Mouse (Mus musculus) gonadal fat pad, adult 2 months (tissue): ENCODE data around the gene Relb. TPM values are rescaled to one million over a fixed set of nuclear protein-coding genes. Genes with fewer than 3 reads are reported as not detected.
A peak's percentile ranks its signal among the peaks of the same experiment; 100 is the strongest.

Source experiments
- DNase-seq: peaks from one replicate; pipeline ENCODE4 v3.0.0-alpha.2; 2012; ENCODE audit warnings: low read depth
- polyA plus RNA-seq: library from polyadenylated mRNA; depleted of rRNA; stranded (reverse); fragments of >200 nt; gene quantifications from 2 replicates; pipeline ENCODE4 v1.2.3, GENCODE M21; 2012; rRNA removed

The Relb gene
- polyA plus RNA-seq, result 21.9 and 23.9 TPM in 2 replicates

DNA sequence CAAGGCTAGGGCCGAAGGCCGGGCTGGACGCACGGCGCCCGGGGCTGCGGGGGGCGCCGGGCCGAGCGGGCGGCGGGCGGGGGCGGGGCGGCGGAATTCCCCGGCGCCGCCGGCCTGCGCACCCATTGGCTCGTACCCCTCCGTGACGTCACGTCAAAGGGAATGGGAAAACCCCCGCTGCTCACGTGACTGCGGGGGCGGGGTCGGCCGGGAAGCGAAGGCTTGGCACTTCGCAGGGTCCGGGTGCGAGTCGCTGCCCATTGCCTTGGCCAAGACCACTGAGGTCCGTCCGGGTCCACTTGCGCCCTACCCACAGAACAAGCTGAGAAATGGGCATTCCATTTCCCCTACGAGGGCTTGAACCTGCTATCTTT lies at the start of gene Relb:
Gene Relb, minus strand, starts transcription at position 78 of the 374 bp plus-strand sequence.
- no peak for DNase-seq

DNA sequence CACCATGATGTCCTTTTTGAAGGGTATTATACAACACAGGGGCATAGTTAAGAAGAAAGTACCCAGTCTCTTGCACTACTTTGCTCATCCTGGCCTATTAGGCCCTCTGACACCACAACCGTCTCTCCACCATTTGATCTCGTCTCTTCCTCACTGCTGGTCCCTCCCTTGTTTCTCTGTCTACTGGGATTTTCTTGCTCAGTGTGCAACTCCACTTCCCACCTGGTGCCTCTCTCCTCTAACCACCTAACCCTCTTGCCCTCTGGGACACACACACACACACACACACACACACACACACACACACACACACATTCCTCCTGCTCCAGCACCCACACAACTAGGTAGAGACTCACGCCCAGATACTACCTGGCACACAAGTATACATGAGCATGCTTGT lies 49.7 kb upstream of the Relb start:
- no peak for DNase-seq

DNA sequence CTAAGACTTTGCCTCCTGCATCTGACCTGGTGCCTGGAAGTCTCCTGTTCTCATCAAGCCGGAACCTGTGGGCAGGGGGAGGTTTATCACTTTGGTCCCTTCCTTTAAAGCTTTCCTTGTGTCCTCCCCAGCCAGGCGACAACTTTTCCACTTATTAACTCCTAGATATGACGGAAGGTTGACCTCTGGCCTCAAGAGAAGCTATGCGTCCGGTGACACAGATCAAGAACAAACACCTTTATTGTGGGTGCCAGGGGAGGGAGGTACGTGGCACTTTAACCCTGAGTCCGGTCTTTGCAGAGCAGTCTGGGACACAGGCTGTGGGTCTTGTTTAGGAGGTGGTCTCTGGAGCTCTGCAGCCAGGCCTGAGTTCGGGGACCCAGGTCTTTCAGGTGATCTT lies 48.6 kb upstream of the Relb start, which contains the start of gene Apoc2:
Gene Apoc2, minus strand, starts transcription at position 70 of the 400 bp plus-strand sequence.
- no peak for DNase-seq

DNA sequence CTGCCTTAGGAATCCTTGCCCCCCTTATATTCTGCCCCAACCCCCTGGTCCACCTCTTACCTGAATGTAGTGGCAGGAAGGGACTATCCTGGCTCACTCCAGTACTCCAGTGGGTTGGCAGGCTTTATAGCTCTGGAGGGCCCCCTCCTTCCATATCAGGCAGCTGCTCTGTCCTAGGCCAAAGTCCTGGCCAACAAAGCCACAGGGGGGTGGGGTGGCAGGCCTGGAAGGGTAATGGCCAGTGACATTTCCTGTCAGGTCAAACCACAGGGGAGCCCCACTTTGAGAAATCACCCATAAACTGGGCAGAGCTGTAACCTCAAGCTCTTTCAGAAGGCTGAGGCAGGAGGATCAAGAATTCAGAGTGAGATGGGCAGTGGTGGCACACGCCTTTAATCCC lies 47.4 kb upstream of the Relb start:
- DNase-seq, result no peak

DNA sequence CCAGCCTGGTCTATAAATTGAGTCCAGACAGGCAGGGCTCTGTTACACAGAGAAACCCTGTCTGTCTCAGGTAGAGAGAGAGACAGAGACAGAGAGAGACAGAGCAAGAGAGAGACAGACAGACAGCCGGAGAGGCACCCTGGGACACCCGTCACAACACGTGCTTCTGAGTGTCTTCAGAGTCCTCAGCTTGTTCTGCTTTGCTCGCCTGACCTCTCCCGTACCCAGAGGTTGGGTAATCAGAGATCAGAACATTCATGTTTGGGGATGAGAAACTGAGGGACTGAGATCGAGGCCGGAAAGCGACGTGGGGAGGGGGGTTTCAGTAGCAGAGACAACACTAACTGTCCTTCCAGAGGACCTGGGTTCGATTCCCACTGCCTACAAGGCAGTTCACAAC lies 46.6 kb upstream of the Relb start:
- no peak for DNase-seq

DNA sequence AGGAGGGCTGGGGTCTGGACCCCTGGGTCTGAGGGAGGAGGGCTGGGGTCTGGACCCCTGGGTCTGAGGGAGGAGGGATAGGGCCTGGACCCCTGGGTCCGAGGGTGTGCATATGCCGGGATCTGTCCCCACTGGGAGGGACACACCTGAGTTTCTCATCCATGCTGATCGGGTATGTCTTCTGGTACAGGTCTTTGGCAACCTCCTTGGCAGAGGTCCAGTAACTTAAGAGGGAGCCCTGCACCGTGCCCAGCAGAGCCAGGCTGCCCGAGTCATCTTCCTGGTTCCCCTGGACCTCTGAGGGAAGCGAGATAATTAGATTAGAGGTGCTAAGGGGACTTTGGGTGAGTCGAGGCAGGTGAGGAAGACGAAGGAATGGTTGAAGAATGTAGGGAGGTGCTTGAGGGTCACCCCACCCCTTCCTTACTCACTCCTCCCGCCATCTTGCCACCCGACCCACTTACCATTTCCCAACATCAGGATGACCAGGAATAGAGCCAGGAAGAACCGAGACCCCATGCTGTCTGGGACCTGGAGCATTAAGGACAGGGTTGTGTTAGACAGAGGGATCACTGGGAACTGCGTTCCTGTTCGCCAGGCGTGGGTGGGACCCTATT lies 44.0 kb upstream of the Relb start:
- DNase-seq, result no peak

DNA sequence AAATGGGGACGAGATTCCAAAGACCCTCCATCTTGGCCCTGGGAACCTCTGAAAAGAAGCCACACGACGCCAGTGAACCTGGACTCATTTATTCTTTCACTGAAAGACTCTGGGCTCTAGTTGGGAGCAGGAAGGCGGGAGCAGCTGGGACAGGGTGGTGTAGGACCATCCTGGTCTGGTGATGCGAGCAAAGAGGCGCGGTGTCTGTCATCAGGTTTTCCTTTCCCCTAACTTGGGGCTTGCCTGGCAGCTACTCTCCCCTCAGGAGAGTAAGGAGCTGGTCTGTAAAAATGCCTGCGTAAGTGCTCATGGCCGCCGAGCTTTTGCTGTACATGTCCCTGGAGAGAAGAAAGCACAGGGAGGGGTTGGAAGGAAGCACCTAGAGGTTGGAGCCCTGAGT lies 42.3 kb upstream of the Relb start:
- DNase-seq, result no peak

DNA sequence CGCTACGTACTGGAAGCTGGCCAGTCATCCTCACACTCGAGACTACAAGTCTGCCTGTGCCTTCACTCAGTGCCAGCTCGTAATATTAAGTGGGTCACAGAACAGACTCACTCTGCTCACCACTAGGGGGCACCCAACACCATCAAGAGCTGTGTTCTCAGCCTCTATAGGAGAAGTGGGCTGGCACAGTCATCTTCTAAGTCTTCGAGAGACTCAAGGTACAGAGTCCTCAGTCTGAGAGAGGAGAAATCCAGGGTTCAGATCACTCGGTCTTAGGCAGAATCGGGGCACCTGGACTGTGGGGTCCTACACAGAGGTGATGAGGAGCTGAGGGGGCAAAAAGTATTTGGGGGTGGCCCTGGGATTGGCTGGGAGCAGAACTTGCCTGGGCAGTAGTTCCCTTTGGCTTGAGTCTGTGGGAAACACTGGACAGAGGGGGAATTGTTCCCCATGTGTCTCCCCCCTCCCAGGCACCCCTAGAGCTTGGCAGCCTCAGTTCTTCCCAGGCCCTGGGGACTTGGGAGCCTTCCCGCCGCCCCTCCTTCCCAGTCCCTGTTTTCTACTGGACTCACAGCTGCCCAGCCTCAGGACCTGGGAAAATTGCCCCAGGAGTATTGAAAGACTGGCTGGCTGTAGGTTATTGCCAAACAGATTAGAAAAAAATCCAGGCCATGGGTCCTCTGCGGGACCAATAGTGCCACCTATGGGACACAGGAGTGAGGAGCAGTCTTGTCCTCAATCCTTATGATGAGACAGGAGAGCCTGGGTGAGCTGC lies 39.9 kb upstream of the Relb start:
- no peak for DNase-seq

DNA sequence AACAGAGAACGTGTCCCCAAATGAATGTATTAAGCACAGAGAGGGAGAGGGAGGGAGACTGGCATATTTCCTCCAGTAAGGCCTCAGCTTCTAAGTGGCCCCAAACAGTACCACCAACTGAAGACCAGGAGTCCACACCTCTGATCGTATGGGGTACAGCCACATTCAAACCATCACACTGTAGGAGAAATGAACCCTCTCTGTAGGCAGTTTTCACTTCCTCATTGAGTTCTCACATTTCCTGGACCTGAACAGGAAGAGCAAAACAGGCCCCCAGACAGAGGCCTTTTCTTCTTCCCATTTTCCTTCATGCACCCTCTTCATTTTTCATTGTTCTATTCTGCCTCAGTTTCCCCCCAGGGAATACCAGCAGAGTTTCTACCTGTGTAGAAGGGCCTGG lies 38.2 kb upstream of the Relb start:
- DNase-seq, result no peak

DNA sequence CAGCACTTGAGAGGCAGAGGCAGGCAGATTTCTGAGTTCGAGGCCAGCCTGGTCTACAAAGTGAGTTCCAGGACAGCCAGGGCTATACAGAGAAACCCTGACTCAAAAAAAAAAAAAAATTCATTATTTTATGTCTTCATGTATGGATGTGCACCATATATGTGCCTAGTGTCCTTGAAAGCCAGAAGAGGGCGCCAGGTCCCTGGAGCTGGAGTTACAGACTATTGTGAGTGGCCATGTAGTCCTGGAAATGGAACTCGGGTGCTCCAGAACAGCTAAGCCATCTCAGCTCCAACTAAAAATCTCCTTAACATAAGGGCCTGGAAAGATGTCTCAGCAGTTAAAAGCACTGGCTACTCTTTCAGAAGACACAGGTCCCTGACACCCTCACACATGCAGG lies 37.5 kb upstream of the Relb start:
- no peak for DNase-seq

DNA sequence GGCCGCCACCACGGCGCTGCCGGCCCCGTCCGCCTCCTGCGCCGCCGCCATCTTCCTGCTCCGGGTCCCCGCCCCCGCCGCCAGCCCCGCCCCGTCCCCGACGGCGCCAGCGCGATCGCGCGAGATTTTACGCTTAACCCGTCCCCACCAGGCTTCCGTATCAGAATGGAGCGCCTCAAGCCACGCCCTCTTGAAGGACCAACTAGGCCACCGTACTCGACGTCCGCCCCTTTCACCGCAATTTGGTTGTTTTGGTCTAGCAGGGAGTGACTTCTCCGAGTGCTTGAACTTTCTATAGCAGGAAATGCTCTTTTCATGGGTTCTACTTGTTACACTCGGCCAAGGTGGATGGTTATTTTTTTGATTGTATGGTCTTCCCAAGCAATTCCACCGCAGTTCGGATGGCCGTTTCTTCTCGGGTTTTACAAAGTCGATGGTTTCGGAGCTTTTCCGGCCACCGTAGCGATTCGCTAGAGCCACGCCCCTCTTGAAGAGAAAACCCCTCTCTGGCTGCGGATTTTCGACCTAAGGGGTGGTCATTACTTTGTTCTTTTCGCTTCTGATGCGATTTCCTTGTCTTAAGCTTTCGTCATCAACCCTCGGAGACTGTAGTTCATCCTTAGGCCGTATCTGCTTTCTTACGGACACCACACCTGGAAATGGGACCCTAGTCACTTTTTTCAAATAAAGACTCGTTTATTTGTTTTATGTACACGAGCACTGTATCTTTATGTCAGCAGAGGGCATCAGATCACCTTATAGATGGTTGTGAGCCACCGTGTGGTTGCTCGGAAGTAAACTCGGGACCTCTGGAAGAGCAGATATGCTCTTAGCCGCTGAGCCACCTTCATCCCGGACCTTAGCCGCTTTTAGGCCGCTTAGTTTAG lies 36.0 kb upstream of the Relb start, which contains the start of gene Clptm1:
Gene Clptm1, minus strand, starts transcription at position 79 of the 887 bp plus-strand sequence.
- peak; percentile 81 for DNase-seq

DNA sequence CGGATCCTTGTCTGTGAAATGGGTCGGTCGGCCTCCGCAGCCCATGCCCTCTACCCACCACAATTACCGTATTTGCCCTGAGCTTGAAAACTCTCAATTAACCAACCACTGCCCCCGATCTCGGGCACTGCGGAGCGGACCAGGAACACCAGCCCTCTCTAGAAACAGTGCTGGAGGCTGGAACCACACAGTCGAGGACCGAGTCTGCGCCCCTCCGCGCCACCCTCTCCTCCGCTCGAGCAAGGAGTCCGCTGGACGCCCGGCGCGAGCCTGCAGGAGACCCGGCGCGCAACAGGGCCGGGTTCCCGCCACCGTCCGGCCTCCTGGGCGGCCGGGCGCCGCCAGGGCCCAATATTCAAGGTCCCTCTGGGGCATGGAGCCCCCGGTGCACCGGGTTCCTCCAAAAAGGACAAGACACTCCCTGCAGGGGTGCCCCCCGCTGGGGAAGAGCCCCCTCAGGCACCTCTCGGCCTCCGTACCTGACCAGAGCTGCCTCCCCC lies 35.3 kb upstream of the Relb start:
- no peak for DNase-seq

DNA sequence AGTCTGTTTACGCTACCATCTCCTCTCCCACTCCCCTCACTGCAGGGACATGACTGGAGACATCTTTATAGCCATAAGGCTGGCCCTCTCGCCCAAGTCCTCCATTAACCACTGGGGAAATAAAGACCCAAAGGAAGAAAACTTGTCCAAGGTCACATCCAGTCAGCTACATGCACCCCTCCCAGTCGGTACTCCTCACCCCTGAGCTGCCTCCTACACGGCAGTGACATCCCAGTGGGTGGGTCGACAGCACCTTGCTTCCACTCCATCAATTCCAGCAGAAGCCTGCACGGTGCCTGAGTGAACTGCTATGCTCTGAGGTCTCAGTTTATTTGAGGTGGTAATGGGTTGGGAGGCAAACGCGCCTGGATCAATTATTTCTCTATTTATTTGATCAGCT lies 34.7 kb upstream of the Relb start:
- no peak for DNase-seq

DNA sequence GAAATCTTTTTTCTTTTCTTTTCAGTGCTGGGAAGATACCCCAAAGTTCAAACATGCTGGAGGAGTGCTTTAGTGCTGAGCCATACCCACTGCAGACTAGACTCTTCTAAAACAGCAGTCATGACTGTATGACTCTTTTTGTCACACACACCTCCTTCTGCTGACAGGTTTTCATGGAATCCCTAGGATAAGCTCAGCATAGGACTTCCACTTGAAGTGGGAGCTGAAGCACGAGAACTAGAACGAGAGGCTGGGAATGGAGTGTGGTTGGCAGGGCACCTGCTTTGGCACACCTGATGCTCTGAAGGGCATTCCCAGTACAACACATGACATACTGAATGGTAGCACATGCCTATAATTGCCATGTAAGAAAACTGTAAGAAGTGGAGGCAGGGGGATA lies 23.4 kb upstream of the Relb start:
- DNase-seq, result no peak

DNA sequence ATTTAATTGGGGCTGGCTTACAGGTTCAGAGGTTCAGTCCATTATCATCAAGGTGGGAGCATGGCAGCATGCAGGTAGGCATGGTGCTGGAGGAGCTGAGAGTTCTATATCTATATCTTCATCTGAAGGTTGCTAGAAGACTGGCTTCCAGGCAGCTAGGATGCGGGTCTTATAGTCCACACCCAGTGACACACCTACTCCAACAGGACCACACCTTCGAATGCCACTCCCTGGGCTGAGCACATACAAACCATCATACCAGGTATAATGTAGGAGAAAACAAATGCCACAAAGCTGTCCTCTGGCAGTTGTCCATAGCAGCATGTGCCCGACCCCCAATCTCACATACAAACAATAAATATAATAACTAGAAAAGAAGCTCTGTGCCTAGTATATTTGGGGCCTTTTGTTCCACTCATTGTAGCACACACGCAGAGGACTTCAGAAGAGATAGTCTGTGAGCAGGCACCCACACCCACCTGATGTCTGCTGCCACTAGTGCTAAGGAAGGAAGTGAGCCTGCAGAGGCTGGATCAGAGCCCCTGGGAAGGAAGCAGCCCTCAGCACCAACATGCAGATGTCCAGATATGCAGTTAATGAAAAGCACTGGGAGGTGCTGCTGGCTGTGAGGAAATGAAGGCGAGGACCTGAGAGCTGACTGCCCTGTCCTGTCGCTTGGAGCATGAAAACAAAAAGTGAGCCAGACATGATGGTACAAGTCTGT lies 22.0 kb upstream of the Relb start:
- no peak for DNase-seq

DNA sequence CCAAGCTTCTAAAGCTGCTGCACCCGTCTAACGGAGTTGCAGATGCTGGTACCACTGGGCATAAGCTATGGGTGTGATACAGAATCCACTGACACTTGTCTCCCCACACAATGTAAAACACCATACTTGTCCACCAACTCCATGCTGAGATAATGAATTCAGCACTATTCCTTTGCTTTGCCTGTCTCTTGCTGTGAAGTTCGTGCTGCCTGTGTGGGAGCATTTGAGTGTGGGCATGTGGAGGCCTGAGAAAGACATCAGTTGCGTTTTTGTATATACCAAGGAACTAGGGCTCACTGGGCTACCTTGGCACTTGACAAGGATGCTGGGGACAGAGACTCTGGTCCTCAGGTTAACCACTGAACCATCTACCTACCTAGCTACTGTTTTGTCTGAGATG lies 12.0 kb upstream of the Relb start:
- DNase-seq, result no peak

DNA sequence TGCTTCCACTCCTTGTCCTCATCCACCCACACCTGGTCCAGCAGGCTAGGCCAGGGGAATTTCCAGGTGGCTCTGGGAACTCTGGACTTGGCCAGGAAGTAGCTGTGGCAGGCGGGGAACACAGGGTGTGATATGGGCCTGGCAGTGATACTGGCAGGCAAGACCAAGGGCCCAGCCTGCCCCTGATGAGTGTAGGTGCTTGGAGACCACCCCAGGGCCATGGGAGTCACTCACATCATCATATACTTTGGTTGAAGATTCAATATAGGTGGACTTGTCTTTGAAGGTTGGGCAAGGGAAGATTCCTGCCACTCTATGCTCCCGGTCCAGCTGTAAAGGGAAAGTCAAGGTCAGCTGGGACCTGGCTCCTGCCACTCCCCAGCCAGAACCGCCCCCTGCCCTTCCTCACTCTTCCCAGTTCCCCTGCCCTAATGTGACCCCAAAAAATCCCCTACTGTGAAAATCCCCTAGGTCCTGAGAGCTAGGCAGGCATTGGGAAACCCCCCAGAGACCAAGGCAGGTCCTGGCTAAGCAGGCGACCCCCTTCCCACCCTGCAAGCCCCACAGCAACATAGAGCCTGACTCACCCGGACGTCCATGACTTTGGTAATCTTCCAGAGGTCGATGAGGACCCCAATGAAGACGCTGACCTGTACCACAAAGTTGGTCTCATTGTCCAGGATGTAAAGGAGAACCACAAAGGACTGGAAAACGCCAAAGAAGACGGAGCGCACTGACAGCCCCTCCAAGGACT lies 6.0 kb upstream of the Relb start:
- DNase-seq, result no peak

DNA sequence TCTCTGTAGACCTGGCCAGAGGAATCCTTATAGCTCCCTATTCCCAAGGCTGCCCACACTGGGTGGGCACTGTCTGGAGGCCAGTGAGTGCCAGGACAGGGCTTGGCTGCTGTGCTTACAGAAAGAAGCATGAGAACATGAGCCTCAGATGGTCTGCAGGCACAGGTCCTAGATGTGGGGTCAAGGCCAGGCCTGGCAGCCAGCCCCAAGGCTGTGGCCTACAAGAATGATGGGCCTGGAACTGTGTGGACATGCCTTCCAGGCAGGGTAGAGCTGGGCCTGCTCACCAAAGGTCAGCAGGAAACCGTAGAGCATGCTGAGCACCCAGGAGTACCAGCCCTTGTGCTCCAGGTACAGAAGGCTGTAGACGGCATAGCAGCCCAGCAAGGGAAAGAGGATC lies 5.4 kb upstream of the Relb start:
- DNase-seq, result no peak

DNA sequence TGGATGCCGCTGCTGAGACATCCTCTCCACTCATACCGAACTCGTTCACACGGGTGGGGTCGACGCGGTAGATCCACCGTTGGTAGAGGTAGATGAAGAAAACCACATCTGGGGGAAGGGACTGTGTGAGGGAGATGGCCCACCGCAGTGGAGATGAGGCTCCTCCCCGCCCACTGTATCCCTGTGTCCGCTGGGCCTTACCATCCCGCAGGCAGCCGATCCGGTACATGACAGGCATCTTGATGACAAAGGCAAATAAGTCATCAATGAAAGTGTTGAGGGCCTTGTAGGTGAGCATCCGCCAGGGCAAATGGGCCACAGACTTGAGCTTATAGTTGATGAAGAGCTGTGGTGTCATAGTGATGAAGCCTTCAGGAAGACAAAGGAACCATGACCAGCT lies 4.6 kb upstream of the Relb start:
- DNase-seq, result no peak

DNA sequence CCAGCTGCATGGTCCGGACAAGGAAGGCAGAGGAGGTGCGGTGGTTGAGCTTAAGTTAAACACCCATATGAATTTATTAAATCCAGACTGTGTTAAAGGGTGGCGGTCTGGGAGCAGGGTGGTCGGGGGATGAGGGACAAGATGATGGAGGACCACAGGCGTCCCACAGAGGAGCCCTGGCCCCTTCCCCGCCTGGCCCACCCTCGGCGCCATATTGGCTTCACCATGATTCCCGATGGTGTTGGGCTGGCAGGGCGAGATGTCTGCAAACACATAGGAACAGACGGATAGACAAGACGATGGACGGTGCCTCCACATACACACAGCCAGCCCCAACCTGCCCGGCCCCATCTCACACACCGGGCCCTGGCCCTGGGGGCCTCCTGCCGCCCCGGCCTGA lies 4.0 kb upstream of the Relb start:
- no peak for DNase-seq

DNA sequence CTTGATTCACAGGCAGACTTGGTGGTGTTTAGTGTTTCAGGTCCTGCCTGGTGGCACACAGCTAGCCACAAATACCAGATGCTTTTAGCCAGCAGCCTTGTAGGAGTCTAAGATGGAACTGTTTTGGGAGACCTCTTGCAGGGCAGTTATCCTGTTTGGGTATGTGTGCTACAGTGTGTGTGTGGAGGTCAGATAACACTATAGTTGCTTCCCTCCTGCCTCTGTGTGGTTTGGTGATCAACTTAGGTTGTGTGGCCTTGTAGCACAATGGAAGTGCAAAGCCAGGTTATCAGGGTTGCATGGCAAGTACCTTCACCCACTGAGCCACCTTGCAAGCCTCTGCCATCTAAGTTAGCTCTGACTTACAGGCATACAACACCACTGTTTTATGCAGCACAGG lies 3.5 kb upstream of the Relb start:
- DNase-seq, result no peak
